Mouse (Mus musculus): ENCODE data around the gene Foxc1. TPM values are rescaled to one million over a fixed set of nuclear protein-coding genes. Genes with fewer than 3 reads are reported as not detected.

The Foxc1 gene
- polyA plus RNA-seq, 1 experiment from 2014 or later = 0.03 TPM

DNA sequence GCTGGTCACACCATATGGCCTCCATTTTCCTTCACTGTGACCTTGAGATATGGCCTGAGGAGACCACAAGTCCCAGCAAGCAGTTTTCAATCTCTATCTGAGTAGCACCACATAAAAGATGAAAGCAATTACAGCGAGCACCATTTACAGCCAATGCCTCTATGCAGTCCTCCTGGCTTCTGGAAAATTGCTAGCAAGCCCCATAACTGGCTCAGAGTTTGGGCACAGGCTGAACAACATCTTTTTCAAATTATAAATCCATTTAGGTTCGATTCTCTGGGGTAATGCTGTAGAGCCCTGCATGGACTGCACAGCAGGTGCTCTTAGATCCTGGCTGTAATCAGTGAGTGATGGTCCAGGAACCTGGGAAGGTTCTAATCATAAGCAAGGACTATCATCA is 47.1 kb downstream of the Foxc1 start:
- H3K36me3 ChIP-seq = no peaks in the 10 kb centered on the region
- ATAC-seq (ENCODE audit: low read depth) = no peak
- H3K4me3 ChIP-seq (replicated peaks) = no peak overlapping the region
- H3K27ac ChIP-seq = no peak overlapping the region
- no peak for DNase-seq
- no peaks in the 10 kb centered on the region for H3K27me3 ChIP-seq
- no peaks in the 10 kb centered on the region for H3K4me1 ChIP-seq (replicated peaks)
- H3K9me3 ChIP-seq (replicated peaks) = no peaks in the 10 kb centered on the region
- WGBS (ENCODE audit: insufficient replicate concordance) = 46% methylated on average over 2 of the region's 2 CpGs
- no peak overlapping the region for H3K9ac ChIP-seq
- H3K4me2 ChIP-seq = no peak overlapping the region

DNA sequence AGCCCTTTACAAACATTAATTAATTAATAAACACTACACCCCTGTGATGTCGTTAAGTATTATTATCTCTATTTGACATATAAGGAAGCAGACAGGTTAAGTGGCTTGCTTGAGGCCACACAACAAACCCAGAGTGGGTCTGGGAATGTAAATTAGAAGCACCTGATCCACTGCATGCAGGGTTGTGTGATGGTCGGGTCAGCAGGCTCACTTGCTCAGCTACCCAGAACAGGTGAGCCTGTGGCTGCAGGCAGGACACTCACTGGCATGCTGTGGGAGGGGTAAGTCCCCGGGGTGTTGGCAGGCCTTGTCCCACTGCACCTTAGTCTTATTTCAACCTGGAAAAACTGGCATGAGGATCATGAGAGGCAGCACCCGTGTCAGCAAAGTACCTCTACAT is 47.6 kb downstream of the Foxc1 start:
- Histone ChIP-seq H3K9ac (no peak overlapping the region), H3K9me3 (replicated peaks) (no peaks in the 10 kb centered on the region), H3K4me3 (replicated peaks) (no peak overlapping the region), H3K27ac (no peak overlapping the region), H3K36me3 (no peaks in the 10 kb centered on the region), H3K4me2 (no peak overlapping the region), H3K4me1 (replicated peaks) (no peaks in the 10 kb centered on the region), H3K27me3 (no peaks in the 10 kb centered on the region)
- ATAC-seq (ENCODE audit: low read depth) (no peak), DNase-seq (no peak)
- WGBS (ENCODE audit: insufficient replicate concordance) = 68% methylated on average over 4 of the region's 4 CpGs

DNA sequence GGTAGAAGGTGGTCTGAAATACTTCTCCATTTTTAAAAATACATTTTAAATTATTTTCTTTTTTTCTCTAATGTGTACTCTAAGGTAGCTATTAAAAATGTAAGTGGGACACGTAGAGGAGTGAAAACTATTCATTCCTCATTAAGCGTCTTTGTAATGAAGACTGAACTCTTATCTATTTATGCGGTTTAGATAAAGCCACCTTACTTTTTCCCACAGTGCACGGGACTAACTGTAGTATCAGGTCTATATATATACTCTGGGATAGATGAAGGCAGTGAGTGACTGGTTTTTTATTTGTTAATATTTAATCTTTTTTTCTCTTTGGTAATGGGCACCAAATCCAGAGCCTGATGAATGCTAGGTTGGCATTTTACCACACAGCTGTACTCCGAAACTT is 53.8 kb downstream of the Foxc1 start:
- Histone ChIP-seq H3K9ac (no peak overlapping the region), H3K36me3 (no peaks in the 10 kb centered on the region), H3K27me3 (no peaks in the 10 kb centered on the region), H3K9me3 (replicated peaks) (no peaks in the 10 kb centered on the region), H3K4me1 (replicated peaks) (no peaks in the 10 kb centered on the region), H3K27ac (no peak overlapping the region), H3K4me2 (no peak overlapping the region), H3K4me3 (replicated peaks) (no peak overlapping the region)
- 52% methylated on average over 5 of the region's 5 CpGs for WGBS (ENCODE audit: insufficient replicate concordance)
- no peak for DNase-seq
- ATAC-seq (ENCODE audit: low read depth) = no peak

Other genes with a start within 250 kb of the Foxc1 start
- 0.05 TPM in 1 of 2 replicates, not detected in the other for gene A530084C06Rik, start 247.3 kb upstream of the Foxc1 start, polyA plus RNA-seq (2015; fragmentation: Nextera tagmentation; extraction: Ambion mirVana)
- gene Foxf2, start 180.8 kb upstream of the Foxc1 start, polyA plus RNA-seq (2015; fragmentation: Nextera tagmentation; extraction: Ambion mirVana) = 0.10 TPM in 1 of 2 replicates, not detected in the other